Mouse (Mus musculus) myocyte (in vitro differentiated cells): ENCODE results near the gene Daxx.

Source experiments
- MYOD1 ChIP-seq, 3 experiments: IDR thresholded peaks; one replicate each; pipeline ENCODE4 v1.6.1; 2011; ENCODE audit warnings: control low read depth in 2 of 3, low read depth in 2 of 3, mild to moderate bottlenecking in 2 of 3, moderate library complexity in 1 of 3; ENCODE audit not compliant: insufficient read length in 2 of 3, control insufficient read depth in 1 of 3
- POLR2A ChIP-seq: IDR thresholded peaks from one replicate; pipeline ENCODE4 v1.6.1; 2011; ENCODE audit warnings: low read depth, mild to moderate bottlenecking, control low read depth, moderate library complexity; ENCODE audit not compliant: insufficient read length

DNA sequence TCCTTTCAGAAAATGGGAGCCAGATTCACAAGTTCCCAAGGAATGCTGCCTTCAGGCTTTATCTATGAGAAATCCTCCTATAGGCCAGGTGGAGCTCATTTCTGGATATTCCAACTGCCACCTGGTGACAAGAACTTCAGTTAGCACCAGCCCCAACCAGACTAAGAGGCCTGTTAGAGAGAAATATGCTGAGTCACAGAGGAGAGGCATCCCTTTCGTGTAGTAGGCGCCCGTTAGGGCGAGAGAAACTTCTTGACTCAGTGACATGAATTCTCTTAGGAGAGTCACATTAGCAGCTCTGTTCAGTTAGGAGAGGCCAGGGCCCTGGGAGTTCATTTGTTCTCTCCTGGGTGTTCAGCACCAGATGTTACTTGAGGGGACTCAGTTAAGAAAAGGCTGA, 9.6 kb upstream of the Daxx start:
- TF ChIP-seq POLR2A: no peak
- TF ChIP-seq MYOD1 (IDR thresholded peaks at IDR 0.05; ENCODE audit: control insufficient read depth in 1 of 3, insufficient read length in 2 of 3, low read depth in 2 of 3): no peak
